14 mouse cellular contexts compared by ENCODE assay signal in genomic region chr7:44894175-44894574, GRCm38 (mm10). TPM values are rescaled to one million over a fixed set of nuclear protein-coding genes. Genes with fewer than 3 reads are reported as not detected.
DNase-seq lines count a peak whose midpoint lies in the region; ATAC-seq and TF ChIP-seq lines count a peak whose summit lies in the region.
"Had no signal": no experiment of that assay in that cellular context is flagged by ENCODE, and none has a peak within 500 bp of the region (broad histone marks: within the 10 kb centered on the region; RNA-seq: fewer than 3 reads in every experiment).

No protein-coding gene starts in this region.

- no peak overlapping the region for H3K9ac ChIP-seq in forebrain, embryonic 11.5 days (ENCODE audit: low read length)
- H3K9ac ChIP-seq in hindbrain, embryonic 16.5 days (ENCODE audit: low read depth, low read length), result no peak overlapping the region
- no peak overlapping the region for H3K9ac ChIP-seq in neural tube, embryonic 14.5 days (replicated peaks; ENCODE audit: low read depth, low read length)

- no peak overlapping the region for H3K4me3 ChIP-seq in left cerebral cortex, adult 2 months
- H3K4me3 ChIP-seq in forebrain, embryonic 11.5 days (ENCODE audit: low read depth, low read length), result no peak overlapping the region
- no peak overlapping the region for H3K4me3 ChIP-seq in hindbrain, embryonic 16.5 days (ENCODE audit: low read length)
- no peak overlapping the region for H3K4me3 ChIP-seq in neural tube, embryonic 14.5 days (ENCODE audit: low read depth, low read length)
- H3K4me3 ChIP-seq: megakaryocyte, embryonic 14.5 days had no signal

- no peak overlapping the region for H3K4me2 ChIP-seq in forebrain, embryonic 11.5 days (ENCODE audit: low read depth, low read length, severe bottlenecking)
- H3K4me2 ChIP-seq in hindbrain, embryonic 16.5 days (ENCODE audit: low read length), result no peak overlapping the region
- no peak overlapping the region for H3K4me2 ChIP-seq in neural tube, embryonic 14.5 days (ENCODE audit: low read depth, low read length)

- WGBS in forebrain, embryonic 11.5 days, result 89% methylated on average over 3 of the region's 3 CpGs
- WGBS in hindbrain, embryonic 16.5 days, result 90% methylated on average over 3 of the region's 3 CpGs
- WGBS in neural tube, embryonic 14.5 days, result 93% methylated on average over 3 of the region's 3 CpGs

- ATAC-seq in forebrain, embryonic 11.5 days (replicated peaks; ENCODE audit: low FRiP score), result no peak
- ATAC-seq in hindbrain, embryonic 16.5 days, result no peak
- ATAC-seq in neural tube, embryonic 14.5 days (ENCODE audit: low read depth), result no peak

- DNase-seq in left cerebral cortex, adult 2 months (ENCODE audit: extremely low spot score in 1 of 2, low spot score in 2 of 2), result no peak
- DNase-seq in left cerebral cortex, adult 11 months (ENCODE audit: low spot score), result no peak
- no peak for DNase-seq in forebrain, embryonic 11.5 days (ENCODE audit: low spot score)
- no peak for DNase-seq in spleen, adult 18-20 months
- no peak for DNase-seq in cerebellum, adult 8-10 months
- DNase-seq: cerebellum, adult 18-20 months; embryo, embryonic 11 days; gastrocnemius, postnatal 36 days; heart, postnatal 14 days; kidney, adult 8-10 months; thymus, adult 2 months had no signal

- no peaks in the 10 kb centered on the region for H3K27me3 ChIP-seq in forebrain, embryonic 11.5 days (ENCODE audit: control insufficient read depth, insufficient read depth, low read length)
- no peaks in the 10 kb centered on the region for H3K27me3 ChIP-seq in hindbrain, embryonic 16.5 days (replicated peaks; ENCODE audit: control insufficient read depth, insufficient read depth, low read length)
- no peaks in the 10 kb centered on the region for H3K27me3 ChIP-seq in neural tube, embryonic 14.5 days (ENCODE audit: control insufficient read depth, insufficient read depth, low read length)
- H3K27me3 ChIP-seq: megakaryocyte, embryonic 14.5 days had no signal

- no peaks in the 10 kb centered on the region for H3K9me3 ChIP-seq in forebrain, embryonic 11.5 days (ENCODE audit: control insufficient read depth, low read length)
- H3K9me3 ChIP-seq in hindbrain, embryonic 16.5 days (ENCODE audit: control insufficient read depth, low read length), result no peaks in the 10 kb centered on the region
- no peaks in the 10 kb centered on the region for H3K9me3 ChIP-seq in neural tube, embryonic 14.5 days (ENCODE audit: control insufficient read depth, low read length)
- H3K9me3 ChIP-seq: megakaryocyte, embryonic 14.5 days had no signal

- H3K36me3 ChIP-seq in forebrain, embryonic 11.5 days (ENCODE audit: control insufficient read depth, insufficient read depth, low read length), result no peaks in the 10 kb centered on the region; the same call in 1 of the 2 replicates
- H3K36me3 ChIP-seq in hindbrain, embryonic 16.5 days (ENCODE audit: control insufficient read depth, insufficient read depth, low read length), result peaks cover 1% of the 10 kb centered on the region; the same call in 1 of the 2 replicates
- H3K36me3 ChIP-seq in neural tube, embryonic 14.5 days (ENCODE audit: control insufficient read depth, insufficient read depth, low read length), result no peaks in the 10 kb centered on the region

- intact Hi-C loops in left cerebral cortex, adult 2 months (cut with DNase I), result no loop called here

- TF ChIP-seq CTCF in left cerebral cortex, adult 2 months (IDR thresholded peaks at IDR 0.05), result no peak

- H3K27ac ChIP-seq in left cerebral cortex, adult 2 months, result peak overlapping the region; percentile 100
- peak overlapping the region; percentile 95; the same call in 1 of the 2 replicates for H3K27ac ChIP-seq in forebrain, embryonic 11.5 days (ENCODE audit: low read depth, low read length)
- peak overlapping the region; percentile 54 for H3K27ac ChIP-seq in hindbrain, embryonic 16.5 days (ENCODE audit: low read depth, low read length)
- peak overlapping the region; percentile 84; the same call in 1 of the 2 replicates for H3K27ac ChIP-seq in neural tube, embryonic 14.5 days (ENCODE audit: low read depth, low read length)

- peaks cover 30% of the 10 kb centered on the region for H3K4me1 ChIP-seq in forebrain, embryonic 11.5 days (replicated peaks; ENCODE audit: control insufficient read depth, insufficient read depth, low read length)
- H3K4me1 ChIP-seq in hindbrain, embryonic 16.5 days (ENCODE audit: control insufficient read depth, insufficient read depth, low read depth, low read length), result peaks cover 44% of the 10 kb centered on the region
- H3K4me1 ChIP-seq in neural tube, embryonic 14.5 days (ENCODE audit: control insufficient read depth, insufficient read depth, low read length), result peaks cover 38% of the 10 kb centered on the region

RNA-seq across cellular contexts. Expression of gene Med25, which starts 1.7 kb away (rescaled TPM):
- 10 to 100 TPM; 96.1 to 98.5 TPM for total RNA-seq in left cerebral cortex, adult 2 months (2021)
- 135 and 139 TPM in 2 replicates for polyA plus RNA-seq in forebrain, embryonic 11.5 days (2014; fragmentation: Nextera tagmentation; extraction: Ambion mirVana)
- 136 and 158 TPM in 2 replicates for polyA plus RNA-seq in hindbrain, embryonic 16.5 days (2015; fragmentation: Nextera tagmentation; extraction: Ambion mirVana)
- polyA plus RNA-seq in neural tube, embryonic 14.5 days (2014; fragmentation: Nextera tagmentation; extraction: Ambion mirVana), result 85.7 and 91.1 TPM in 2 replicates

RNA-seq across cellular contexts. Expression of gene Fuz, which starts 1.7 kb away (rescaled TPM):
- total RNA-seq in left cerebral cortex, adult 2 months (2021), result 10 to 100 TPM; 23.4 to 24.1 TPM
- polyA plus RNA-seq in forebrain, embryonic 11.5 days (2014; fragmentation: Nextera tagmentation; extraction: Ambion mirVana), result 32.9 TPM in 2 replicates
- 18.1 and 19.6 TPM in 2 replicates for polyA plus RNA-seq in hindbrain, embryonic 16.5 days (2015; fragmentation: Nextera tagmentation; extraction: Ambion mirVana)
- polyA plus RNA-seq in neural tube, embryonic 14.5 days (2014; fragmentation: Nextera tagmentation; extraction: Ambion mirVana), result 14.5 and 16.0 TPM in 2 replicates

RNA-seq across cellular contexts. Expression of gene Ptov1, which starts 24.6 kb away (rescaled TPM):
- total RNA-seq in left cerebral cortex, adult 2 months (2021), result 100 to 1,000 TPM; 273 to 290 TPM
- polyA plus RNA-seq in forebrain, embryonic 11.5 days (2014; fragmentation: Nextera tagmentation; extraction: Ambion mirVana), result 454 and 526 TPM in 2 replicates
- polyA plus RNA-seq in hindbrain, embryonic 16.5 days (2015; fragmentation: Nextera tagmentation; extraction: Ambion mirVana), result 389 and 459 TPM in 2 replicates
- 475 and 479 TPM in 2 replicates for polyA plus RNA-seq in neural tube, embryonic 14.5 days (2014; fragmentation: Nextera tagmentation; extraction: Ambion mirVana)

RNA-seq across cellular contexts. Expression of gene Ap2a1, which starts 35.1 kb away (rescaled TPM):
- total RNA-seq in left cerebral cortex, adult 2 months (2021), result 100 to 1,000 TPM; 327 to 331 TPM
- polyA plus RNA-seq in forebrain, embryonic 11.5 days (2014; fragmentation: Nextera tagmentation; extraction: Ambion mirVana), result 88.8 and 93.4 TPM in 2 replicates
- polyA plus RNA-seq in hindbrain, embryonic 16.5 days (2015; fragmentation: Nextera tagmentation; extraction: Ambion mirVana), result 128 and 133 TPM in 2 replicates
- polyA plus RNA-seq in neural tube, embryonic 14.5 days (2014; fragmentation: Nextera tagmentation; extraction: Ambion mirVana), result 120 and 128 TPM in 2 replicates

RNA-seq across cellular contexts. Expression of gene Pnkp, which starts 37.2 kb away (rescaled TPM):
- total RNA-seq in left cerebral cortex, adult 2 months (2021), result 10 to 100 TPM; 27.4 to 31.2 TPM
- 31.6 and 32.1 TPM in 2 replicates for polyA plus RNA-seq in forebrain, embryonic 11.5 days (2014; fragmentation: Nextera tagmentation; extraction: Ambion mirVana)
- polyA plus RNA-seq in hindbrain, embryonic 16.5 days (2015; fragmentation: Nextera tagmentation; extraction: Ambion mirVana), result 30.1 and 34.0 TPM in 2 replicates
- 27.1 and 28.8 TPM in 2 replicates for polyA plus RNA-seq in neural tube, embryonic 14.5 days (2014; fragmentation: Nextera tagmentation; extraction: Ambion mirVana)
